Mouse (Mus musculus) lung, adult 18-20 months (tissue): ENCODE data around the gene Pomgnt1.

Experiments
- DNase-seq, 2 experiments: peaks; one replicate each; pipeline ENCODE4 v3.0.0; 2022; ENCODE audit warnings: mixed read lengths in 2 of 2

Gene Pomgnt1

GRCm38 (mm10) chr4:116174466-116175116 is 51.0 kb downstream of the Pomgnt1 start:
- DNase-seq, result peak in 1 of 2 experiments; percentile 61

DNA sequence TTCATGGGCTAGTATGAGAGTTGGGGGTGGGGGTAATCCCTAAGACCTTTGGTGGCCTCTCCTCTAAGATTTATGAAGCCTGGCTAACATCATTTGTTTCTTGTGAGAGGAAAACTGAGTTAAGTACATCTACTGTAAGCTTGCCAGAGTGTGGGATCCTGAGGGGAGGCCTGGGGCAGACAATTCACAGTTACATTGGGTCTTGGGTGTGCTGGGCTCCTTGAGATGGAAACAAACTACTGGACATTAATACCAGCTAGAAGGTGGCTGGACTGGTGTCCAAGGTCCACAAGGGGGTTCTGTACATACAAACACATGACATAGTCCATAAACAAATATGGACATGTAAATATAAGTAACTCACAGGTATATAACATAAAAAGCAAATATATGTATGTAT is 51.5 kb downstream of the Pomgnt1 start:
- DNase-seq, result no peak

GRCm38 (mm10) chr4:116175711-116176542 is 52.3 kb downstream of the Pomgnt1 start:
- no peak for DNase-seq

- DNase-seq, result peak; percentile 88 to 93
Observed at GRCm38 (mm10) chr4:116176543-116176988, 52.9 kb downstream of the Pomgnt1 start.

DNA sequence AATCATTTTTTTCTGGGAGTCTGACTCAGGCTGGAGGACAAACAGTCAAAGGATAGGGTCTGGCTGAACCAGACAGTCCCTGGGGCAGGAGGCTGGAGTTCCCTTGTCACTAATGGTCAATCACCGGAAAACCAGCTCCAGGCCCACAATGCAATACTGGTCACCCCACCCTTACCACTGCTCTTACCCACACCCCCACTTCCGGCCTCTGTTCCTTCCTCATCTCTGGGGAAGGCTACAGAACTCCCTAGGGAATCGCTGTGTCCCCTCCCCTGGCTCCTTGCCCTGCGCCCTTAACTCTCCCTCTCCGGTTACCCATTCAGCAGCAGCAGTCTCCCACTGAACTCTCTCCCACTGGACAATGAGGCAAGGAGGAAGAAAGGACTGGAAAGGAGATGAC is 53.5 kb downstream of the Pomgnt1 start:
- DNase-seq, result peak; percentile 85 to 88

DNA sequence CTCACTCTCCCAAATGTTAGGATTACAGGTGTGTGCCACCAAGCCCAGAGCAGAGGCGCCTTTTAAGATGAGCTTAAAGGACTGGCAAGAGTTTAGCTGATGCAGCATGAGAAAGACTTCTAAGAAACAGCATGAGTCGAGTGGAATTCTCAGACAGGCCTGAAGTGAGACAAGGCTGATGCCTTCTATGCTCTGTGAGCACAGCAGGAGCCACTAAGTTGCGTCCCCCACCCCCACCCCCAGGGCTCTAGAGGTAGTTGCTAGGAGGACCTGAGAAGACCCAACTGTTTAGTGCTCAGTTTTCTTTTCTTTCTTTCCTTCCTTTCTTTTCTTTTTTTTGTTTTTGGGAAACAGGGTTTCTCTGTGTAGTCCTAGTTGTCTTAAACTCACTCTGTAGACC is 58.4 kb downstream of the Pomgnt1 start:
- no peak for DNase-seq

DNA sequence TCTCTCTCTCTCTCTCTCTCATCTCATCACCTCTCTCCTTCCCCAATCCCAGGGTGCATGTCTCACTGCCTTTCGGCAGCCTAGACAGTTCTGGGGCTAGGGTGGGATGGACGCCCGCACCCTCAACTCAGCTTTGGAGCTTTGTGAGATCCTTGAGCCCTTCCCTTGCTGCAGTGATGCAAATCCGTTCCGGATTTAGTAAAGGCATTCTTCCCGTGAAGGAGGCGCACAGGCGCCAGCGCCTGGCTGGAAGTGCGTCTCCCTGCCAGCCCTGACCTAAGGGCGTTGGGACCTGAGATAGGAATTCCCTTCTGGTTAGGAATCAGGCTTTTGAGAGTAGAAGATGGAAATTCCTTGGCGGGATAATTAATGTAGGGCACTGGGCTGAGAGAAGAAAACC is 59.1 kb downstream of the Pomgnt1 start:
- peak; percentile 49 to 60 for DNase-seq

DNA sequence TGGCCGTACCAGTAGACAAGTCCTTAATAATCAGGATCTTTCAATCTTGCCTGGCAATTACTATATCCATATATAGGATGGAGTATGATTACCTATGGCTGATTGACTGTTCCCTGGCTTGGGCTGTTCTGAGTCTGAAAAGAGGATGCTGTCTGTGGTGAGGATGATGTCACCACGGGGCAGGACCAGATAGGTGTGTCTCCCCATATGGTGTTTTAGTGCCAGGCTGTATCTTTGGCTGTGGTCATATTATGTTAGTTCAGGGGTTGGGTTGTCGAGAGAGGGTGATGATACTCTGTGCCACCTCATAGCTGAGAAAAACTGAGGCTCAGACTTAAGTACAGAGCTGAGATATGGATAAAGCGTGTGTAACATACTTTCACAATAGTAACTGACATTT is 61.4 kb downstream of the Pomgnt1 start:
- DNase-seq, result no peak

DNA sequence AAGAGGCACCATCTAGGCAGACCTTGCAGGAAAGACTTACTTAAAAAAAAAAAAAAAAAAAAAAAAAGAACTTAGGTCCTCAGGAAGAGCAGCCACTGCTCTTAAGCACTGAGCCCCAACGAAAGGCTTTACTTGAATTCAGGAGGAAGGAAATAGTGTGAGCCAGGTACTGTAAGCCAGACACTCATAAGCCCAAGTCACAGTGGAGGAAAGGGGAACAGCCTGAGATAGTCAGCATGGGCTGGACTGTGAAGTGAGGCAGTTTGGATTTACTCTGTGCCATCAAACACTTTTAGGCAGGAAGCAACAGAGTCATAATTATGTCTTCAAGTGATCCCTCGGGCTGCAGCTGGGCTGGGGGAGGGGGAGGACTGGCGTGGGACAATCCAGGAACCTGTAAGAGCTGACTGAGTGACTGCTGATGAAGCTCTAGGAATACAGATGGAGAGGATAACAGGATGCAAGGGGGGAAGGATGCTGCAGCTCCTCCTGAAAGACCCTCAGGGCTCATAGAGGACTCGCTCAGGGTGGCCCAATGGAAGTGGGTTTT is 68.7 kb downstream of the Pomgnt1 start:
- no peak for DNase-seq

DNA sequence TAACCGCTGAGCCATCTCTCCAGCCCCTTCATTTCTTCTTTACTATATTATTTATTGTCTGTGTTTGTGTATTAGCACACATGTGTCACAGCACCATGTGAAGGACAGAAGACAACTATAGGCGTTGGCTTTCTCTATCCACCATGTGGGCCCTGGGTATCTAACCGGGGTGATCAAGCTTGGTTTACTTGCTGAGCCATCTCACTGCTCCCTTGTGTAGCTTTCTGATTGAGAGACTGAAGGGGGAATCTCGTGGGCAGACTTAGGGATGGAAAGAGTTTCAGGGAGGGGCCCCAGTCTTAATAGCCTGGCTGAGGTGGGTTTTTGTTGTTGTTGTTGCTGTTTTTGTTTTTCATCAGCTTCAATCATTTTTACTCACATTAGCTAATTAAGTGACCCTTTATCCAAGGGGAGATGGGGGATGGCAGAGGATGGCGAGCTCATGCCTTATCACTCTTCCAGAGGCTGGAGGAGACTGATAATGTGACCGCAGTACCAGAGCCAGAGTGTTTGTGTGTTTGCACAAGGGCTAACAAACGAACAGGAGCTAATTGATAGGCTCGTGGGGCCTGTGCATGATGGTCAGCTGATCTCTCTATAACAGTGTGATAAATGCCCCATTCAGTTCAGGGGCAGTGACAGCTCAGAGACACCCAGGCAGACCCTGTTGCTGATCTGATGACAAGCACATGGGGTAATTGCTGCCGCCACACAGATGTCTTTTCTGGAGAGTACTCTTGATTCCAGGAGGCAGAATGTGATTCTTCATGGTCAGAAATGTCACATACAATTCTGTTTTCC is 70.1 kb downstream of the Pomgnt1 start:
- no peak for DNase-seq

GRCm38 (mm10) chr4:116198422-116198821 is 74.8 kb downstream of the Pomgnt1 start:
- no peak for DNase-seq

GRCm38 (mm10) chr4:116204422-116204821 is 80.8 kb downstream of the Pomgnt1 start:
- no peak for DNase-seq

DNA sequence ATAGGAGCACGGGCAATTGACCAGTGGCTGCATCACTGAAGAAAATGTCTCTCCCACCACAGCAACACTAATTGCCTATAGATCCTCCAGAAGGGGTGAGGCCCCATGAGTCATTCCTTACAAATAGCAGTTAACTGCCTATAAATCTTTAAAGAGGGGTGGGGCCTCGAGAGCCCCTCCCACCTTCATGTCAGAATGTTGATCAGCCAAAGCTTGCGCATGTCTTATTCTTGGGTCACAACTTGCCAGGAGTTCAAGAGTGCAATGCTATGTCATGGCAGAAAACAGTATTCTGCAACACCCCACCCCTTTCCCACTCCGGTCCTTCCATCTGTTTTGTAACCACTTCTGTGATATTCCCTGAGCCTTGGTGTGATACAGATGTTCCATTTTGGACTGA is 82.9 kb downstream of the Pomgnt1 start:
- no peak for DNase-seq

- no peak for DNase-seq
Observed at GRCm38 (mm10) chr4:116208891-116209290, 85.3 kb downstream of the Pomgnt1 start.
